30 mouse cellular contexts compared by ENCODE assay signal in genomic region chr13:105132370-105132769, GRCm38 (mm10). TPM values are rescaled to one million over a fixed set of nuclear protein-coding genes. Genes with fewer than 3 reads are reported as not detected.
"Had no signal": no experiment of that assay in that cellular context is flagged by ENCODE, and none has a peak within 500 bp of the region (broad histone marks: within the 10 kb centered on the region; RNA-seq: fewer than 3 reads in every experiment).

No protein-coding gene starts in this region.

- H3K9me3 ChIP-seq: limb, embryonic 12.5 days; limb, embryonic 15.5 days; lung, embryonic 15.5 days; megakaryocyte, embryonic 14.5 days; midbrain, embryonic 10.5 days; midbrain, embryonic 13.5 days; neural tube, embryonic 13.5 days had no signal

- H3K36me3 ChIP-seq: limb, embryonic 12.5 days; limb, embryonic 15.5 days; lung, embryonic 15.5 days; midbrain, embryonic 10.5 days; midbrain, embryonic 13.5 days; neural tube, embryonic 13.5 days had no signal

- H3K9ac ChIP-seq: limb, embryonic 12.5 days; limb, embryonic 15.5 days; liver, embryonic 14.5 days; lung, embryonic 15.5 days; midbrain, embryonic 13.5 days; neural tube, embryonic 13.5 days had no signal

- H3K4me1 ChIP-seq: limb, embryonic 12.5 days; limb, embryonic 15.5 days; lung, embryonic 15.5 days; midbrain, embryonic 10.5 days; midbrain, embryonic 13.5 days; neural tube, embryonic 13.5 days had no signal

- ATAC-seq: midbrain, embryonic 13.5 days; midbrain, embryonic 16.5 days had no signal

- DNase-seq: kidney, adult 11 months; kidney, adult 9 months; layer of hippocampus, postnatal 36 days; left cerebral cortex, postnatal 4 days; lung, adult 18-20 months; lung, postnatal 10 days; lung, postnatal 36 days; retina, postnatal 1 day; thymus, adult 18-20 months; thymus, postnatal 4 days had no signal

- H3K4me2 ChIP-seq: limb, embryonic 12.5 days; limb, embryonic 15.5 days; liver, embryonic 11.5 days; lung, embryonic 15.5 days; midbrain, embryonic 13.5 days; neural tube, embryonic 13.5 days had no signal

- H3K4me3 ChIP-seq: left cerebral cortex, adult 2 months; limb, embryonic 12.5 days; limb, embryonic 15.5 days; lung, embryonic 15.5 days; megakaryocyte, embryonic 14.5 days; midbrain, embryonic 10.5 days; midbrain, embryonic 13.5 days; myocyte; neural tube, embryonic 13.5 days had no signal

- H3K27me3 ChIP-seq: limb, embryonic 12.5 days; limb, embryonic 15.5 days; lung, embryonic 15.5 days; megakaryocyte, embryonic 14.5 days; midbrain, embryonic 13.5 days; neural tube, embryonic 13.5 days had no signal

- H3K27ac ChIP-seq: left cerebral cortex, adult 2 months; limb, embryonic 12.5 days; limb, embryonic 15.5 days; liver, embryonic 14.5 days; lung, embryonic 15.5 days; midbrain, embryonic 10.5 days; midbrain, embryonic 13.5 days; neural tube, embryonic 13.5 days had no signal

RNA-seq across cellular contexts. Expression of gene 4933425L06Rik, which starts 50.4 kb away (rescaled TPM):
- total RNA-seq: layer of hippocampus, adult 8-10 months; layer of hippocampus, postnatal 10 days; layer of hippocampus, postnatal 36 days; left cerebral cortex, adult 2 months; left cerebral cortex, postnatal 10 days; left cerebral cortex, postnatal 4 days; monocyte, adult 5-6 weeks; neutrophil, adult 5-6 weeks had no signal
- polyA plus RNA-seq: limb, embryonic 12.5 days; limb, embryonic 15.5 days; liver, embryonic 11.5 days; liver, embryonic 14.5 days; lung, embryonic 15.5 days; midbrain, embryonic 10.5 days; midbrain, embryonic 13.5 days; midbrain, embryonic 16.5 days; myocyte; neural tube, embryonic 13.5 days; small intestine, adult 2 months; spleen, adult 2 months; stomach, embryonic 16.5 days had no signal
